Mouse (Mus musculus): ENCODE data around the gene 2310034G01Rik.

DNA sequence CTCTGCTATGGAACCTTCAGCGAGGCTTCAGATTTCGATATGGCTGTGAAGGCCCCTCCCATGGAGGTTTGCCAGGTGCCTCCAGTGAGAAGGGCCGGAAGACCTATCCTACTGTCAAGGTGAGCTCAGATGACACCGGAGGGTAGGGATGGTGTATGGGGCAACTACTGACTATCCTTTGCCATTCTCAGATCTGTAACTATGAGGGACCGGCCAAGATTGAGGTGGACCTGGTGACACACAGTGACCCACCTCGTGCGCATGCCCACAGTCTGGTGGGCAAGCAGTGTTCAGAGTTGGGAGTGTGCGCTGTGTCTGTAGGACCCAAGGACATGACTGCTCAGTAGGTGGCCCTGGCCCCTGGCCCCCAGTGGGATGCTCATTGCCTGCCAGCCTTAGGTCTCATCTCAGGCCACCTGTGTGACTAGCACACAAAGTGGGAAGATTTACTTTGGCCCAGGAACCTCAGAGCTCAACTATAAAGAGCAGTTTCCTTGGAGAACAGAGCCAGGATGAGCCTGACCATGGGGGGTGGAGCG is 43.3 kb downstream of the 2310034G01Rik start:
- TF ChIP-seq POLR2A (IDR thresholded peaks at IDR 0.05; ENCODE audit: low read depth, low read length) (no peak), CTCF (IDR thresholded peaks at IDR 0.05; ENCODE audit: borderline replicate concordance, insufficient read depth, low read length) (no peak)
